Mouse (Mus musculus): ENCODE measurements around the gene Catsperz.

Gene Catsperz

DNA sequence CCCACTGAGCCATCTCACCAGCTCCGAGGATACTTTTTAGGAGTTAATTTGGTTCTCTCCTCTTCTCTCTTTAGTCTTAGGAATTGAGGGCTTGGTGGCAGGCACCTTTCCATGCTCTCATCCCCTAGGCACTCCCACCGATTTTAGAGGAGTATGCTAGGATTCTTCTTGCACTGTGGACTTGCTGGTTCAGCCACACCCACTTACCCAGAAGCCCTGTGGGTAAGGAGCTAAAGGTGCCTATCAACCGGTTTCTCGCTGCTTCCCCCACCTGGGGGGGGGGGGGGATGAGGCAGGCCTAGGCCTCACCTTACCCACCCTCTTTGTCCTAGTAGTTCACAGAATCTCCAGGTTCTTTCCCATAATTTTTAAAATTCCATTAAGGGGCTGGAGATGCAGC is 22.6 kb upstream of the Catsperz start:
- no peak for DNase-seq (ENCODE audit: low read depth in 1 of 2, low spot score in 2 of 2)

GRCm38 (mm10) chr19:6943709-6944108 is 18.5 kb upstream of the Catsperz start:
- DNase-seq (ENCODE audit: low read depth in 1 of 2, low spot score in 2 of 2) = no peak

GRCm38 (mm10) chr19:6942764-6943163 is 17.6 kb upstream of the Catsperz start:
- DNase-seq (ENCODE audit: low read depth in 1 of 2, low spot score in 2 of 2) = no peak

- DNase-seq (ENCODE audit: low read depth in 1 of 2, low spot score in 2 of 2) = peak; percentile 78 to 87
Observed at GRCm38 (mm10) chr19:6942249-6942691, 17.1 kb upstream of the Catsperz start, which contains the start of gene Gpr137. Gene Gpr137, minus strand, starts transcription at chr19:6942480.

- DNase-seq (ENCODE audit: low read depth in 1 of 2, low spot score in 2 of 2) = peak; percentile 79 to 92
Observed at GRCm38 (mm10) chr19:6941372-6942248, 16.4 kb upstream of the Catsperz start, which contains the start of gene Bad. Gene Bad, plus strand, starts transcription at chr19:6941861.

DNA sequence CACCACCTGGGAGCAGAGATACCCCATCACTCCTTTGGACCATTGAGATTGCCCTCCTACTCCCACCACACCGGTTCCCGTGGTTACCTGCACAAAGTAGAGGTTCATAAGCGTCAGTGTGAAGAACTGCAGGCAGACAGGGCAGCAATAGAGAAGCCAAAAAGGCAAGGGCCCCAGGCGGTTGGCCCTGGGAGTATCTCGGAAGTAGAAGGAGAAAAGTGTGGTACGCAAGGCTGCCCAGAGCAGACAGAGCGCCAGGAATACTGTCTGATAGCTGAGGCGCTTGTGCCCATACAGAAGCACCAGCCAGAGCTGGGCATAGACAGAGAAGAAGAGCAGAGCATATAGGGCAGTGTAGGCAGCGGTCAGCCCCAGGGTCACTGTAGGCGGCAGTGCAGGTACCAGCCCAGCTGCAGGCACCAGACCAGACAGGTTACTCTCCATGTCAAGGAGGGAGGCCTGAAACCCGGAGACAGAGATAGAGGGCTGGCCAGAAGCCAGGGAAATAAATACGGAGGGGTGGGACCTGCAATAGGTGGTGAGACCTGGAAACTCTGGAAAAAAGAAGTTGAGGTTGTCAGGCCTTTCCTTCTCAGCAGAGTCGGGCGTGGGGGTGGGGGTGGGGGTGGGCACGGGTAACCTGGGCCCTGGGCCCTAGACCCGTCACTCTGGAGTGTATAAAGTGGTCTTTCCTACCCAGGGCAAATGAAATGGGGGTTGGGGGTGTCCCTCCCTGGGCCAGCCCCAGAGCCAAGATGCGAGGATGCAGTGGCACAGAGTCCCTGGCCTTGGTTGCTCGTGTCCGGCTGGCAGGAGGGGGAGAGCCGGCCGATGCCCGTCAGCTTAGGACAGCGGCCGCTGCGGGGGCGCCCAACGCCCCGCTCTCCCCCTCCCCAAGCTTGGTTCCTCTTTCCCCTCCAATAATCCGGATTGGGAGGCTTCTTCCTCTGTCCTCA is 15.5 kb upstream of the Catsperz start:
- DNase-seq (ENCODE audit: low read depth in 1 of 2, low spot score in 2 of 2) = no peak

GRCm38 (mm10) chr19:6939106-6940002 is 14.2 kb upstream of the Catsperz start:
- DNase-seq (ENCODE audit: low read depth in 1 of 2, low spot score in 2 of 2) = no peak

- DNase-seq (ENCODE audit: low read depth in 1 of 2, low spot score in 2 of 2) = no peak
Observed at GRCm38 (mm10) chr19:6937541-6938465, 12.6 kb upstream of the Catsperz start.

DNA sequence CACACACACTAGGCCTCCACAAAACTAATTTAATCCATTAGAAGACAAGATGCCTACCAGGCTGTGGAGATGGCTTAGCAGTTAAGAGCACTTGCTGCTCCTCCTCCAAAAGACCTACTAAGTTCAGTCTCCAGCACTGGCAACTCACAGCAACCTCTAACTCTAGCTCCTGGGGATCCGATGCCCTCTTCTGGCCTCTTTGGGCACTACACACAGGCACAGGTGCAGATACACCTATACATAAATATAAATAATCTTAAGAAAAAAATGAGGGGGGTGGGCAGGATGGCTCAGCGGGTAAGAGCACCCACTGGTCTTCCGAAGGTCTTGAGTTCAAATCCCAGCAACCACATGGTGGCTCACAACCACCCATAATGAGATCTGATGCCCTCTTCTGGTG is 11.1 kb upstream of the Catsperz start:
- no peak for DNase-seq (ENCODE audit: low read depth in 1 of 2, low spot score in 2 of 2)

DNA sequence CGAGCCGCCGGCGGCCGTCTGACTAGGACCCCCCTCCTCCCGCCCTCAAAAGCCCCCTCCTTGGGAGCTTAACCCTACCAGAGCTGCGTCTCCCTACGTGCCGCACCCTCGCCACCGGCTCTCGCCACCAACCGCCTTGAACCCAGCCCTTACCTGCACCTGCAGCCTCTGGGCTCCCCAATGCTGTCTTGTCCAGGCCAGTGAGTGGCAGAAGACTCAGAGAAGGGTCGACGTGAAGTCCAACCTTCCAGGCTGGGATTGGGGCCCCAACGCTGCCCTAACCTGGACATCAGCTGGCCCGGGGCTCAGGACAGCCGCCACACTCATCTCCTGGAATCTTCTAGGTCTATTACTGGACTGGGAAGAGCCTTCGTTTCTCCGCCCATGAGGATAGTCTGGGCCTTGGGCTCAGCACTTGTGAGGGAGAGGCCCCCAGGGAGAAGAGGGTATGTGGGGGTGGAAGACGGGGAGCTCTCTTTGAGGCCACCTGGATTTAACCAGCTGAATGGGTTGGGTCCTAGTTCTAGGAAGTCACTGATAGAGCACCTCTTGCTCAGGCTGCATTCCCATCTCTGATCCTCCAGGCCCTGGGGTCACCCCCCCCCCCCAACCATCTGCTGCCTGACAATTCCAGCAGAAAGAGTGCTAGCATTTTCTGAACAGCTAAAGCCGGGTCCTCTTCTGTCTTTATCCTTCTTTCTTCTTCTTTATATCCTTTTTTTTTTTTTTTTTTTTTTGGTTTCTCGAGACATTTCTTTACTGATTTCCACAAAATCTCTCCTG is 9.2 kb upstream of the Catsperz start, which contains the start of gene Kcnk4:
Gene Kcnk4, minus strand, starts transcription at position 321 of the 783 bp plus-strand sequence.
- no peak for DNase-seq (ENCODE audit: low read depth in 1 of 2, low spot score in 2 of 2)

DNA sequence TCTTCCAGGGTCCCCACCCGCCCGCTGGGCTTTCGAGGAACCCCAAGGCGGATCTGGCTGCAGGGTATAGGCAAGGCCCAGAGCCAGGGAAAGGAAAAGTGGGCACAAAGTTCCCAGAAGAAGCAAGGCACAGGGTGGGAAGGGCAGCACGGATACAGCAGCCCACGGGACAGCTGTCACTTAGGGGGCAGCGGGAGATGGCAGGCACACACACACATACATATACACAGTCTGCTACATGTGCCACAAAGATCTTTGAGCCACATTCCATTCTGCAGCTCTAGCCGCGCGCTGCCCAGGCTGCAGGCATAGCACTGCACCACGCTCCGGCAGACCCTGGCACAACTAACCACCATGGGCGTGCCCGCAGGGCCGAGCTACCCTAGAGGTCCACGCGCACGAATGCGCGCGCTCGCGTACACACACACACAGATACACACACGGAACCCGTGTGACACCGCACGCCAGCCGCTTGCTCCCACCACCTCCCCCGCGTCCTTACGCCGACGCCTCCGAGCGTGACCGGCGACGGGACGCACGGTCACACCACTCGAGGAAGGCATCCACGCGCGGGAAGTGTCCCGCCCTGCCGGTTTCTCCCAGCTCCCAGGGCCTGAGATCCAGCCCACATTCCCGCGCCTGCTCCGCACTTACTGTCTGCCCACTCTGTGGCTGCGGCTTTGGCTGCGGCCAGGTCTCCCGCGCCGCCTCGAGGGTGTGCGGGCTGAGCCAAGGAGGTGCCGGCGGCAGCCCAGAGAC is 8.4 kb upstream of the Catsperz start:
- no peak for DNase-seq (ENCODE audit: low read depth in 1 of 2, low spot score in 2 of 2)

- DNase-seq (ENCODE audit: low read depth in 1 of 2, low spot score in 2 of 2) = no peak
Observed at GRCm38 (mm10) chr19:6933102-6933435, 7.9 kb upstream of the Catsperz start.

- DNase-seq (ENCODE audit: low read depth in 1 of 2, low spot score in 2 of 2) = no peak
Observed at GRCm38 (mm10) chr19:6932018-6932417, 6.8 kb upstream of the Catsperz start.

DNA sequence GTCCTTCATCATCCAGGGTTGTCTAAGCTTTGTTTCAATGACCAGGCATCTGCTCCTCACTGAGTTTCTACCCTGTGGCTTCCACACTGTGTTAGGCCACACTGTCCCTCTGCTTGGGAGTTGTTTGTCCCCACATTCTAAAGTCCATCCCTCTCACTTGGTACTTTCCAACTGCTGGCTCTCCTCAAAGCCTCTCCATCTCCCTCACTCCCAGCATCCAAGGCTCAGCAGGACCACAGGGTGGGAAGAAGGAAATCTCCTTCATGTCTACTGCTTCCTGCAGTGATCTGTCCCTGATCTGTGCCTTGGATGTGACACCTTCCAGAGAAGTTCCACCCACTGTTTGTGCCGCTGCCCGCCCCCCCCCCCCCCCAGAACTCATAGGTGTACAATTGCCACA is 5.8 kb upstream of the Catsperz start:
- no peak for DNase-seq (ENCODE audit: low read depth in 1 of 2, low spot score in 2 of 2)

DNA sequence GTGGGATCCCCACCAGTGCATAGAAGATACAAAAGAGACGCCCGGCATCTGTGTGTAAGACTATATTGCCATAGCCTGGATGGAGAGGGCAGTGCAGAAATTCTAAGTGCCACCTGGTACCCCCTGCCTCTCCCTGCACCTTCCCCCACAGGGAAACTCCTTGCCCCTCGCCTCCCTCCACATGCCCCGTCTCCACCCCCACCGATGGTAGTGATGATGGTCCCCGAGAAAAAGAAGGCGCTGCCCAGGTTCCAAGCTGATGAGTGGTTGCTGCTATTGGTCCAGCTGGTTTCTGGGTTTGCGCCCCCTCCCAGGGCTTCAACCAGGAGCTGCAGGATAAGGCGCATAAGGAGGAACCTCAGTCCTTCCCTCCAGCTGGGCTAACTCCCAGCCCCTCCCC is 2.9 kb upstream of the Catsperz start:
- no peak for DNase-seq (ENCODE audit: low read depth in 1 of 2, low spot score in 2 of 2)

DNA sequence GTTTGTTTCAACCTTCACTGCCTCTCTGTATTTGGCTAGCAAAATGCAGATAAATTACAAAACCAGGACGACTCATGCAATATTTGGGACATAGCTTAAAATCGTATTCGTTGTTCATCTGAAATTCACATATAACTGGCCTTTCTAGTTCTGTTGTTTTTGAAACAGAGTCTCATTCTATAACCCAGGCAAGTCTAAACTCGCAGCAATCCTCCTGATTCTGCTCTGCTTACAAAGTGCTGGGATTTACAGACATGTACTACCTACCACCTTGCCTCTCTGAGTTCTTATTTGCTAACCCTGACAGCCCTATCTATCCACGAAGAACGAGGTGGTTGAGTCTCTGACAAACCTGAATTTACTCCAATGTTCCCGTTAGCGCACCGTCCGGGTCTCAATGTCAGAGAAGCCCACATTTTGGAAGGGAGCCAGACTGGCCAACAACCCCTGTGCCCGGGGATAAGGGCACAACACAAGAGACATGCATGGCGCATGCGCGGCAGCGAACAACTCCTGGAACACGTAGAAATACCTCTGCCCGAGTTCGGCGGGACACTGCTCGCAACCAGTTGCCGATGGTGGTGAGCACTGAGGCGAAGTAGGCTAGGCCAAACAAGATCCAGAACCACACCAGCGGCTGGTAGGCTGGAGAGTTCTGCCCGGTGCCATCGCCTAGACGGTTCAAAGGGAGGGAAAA is 1.5 kb upstream of the Catsperz start:
- DNase-seq (ENCODE audit: low read depth in 1 of 2, low spot score in 2 of 2) = no peak

GRCm38 (mm10) chr19:6925611-6926329 is 590 bp upstream of the Catsperz start:
- DNase-seq (ENCODE audit: low read depth in 1 of 2, low spot score in 2 of 2) = no peak
